8 mouse cellular contexts compared by ENCODE assay signal in the genomic region with DNA sequence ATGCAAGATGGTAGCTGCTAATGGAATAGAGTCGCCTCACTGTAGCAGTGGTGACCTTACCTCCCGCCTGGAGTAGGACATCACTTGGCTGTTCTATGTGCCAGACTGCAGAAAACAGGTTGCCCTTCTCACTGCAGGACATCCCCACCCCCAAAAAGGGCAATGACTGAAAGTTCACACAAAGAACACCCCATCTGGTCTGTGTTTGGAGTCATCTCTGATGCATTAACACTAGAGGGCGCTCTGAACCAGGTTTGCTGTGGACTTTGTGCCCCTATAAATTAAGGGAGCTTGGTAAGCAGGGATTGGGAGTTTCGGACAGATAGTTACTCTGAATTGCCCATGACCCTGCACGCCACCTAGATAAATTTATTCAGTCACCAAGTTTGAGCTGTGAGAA. TPM values are rescaled to one million over a fixed set of nuclear protein-coding genes. Genes with fewer than 3 reads are reported as not detected.
DNase-seq lines count a peak whose midpoint lies in the region; ATAC-seq and TF ChIP-seq lines count a peak whose summit lies in the region.

No protein-coding gene starts in this region.

- no peaks in the 10 kb centered on the region for H3K9me3 ChIP-seq in lung, embryonic 14.5 days (ENCODE audit: low read depth, low read length)

- TF ChIP-seq POLR2A in spleen, adult 2 months (IDR thresholded peaks at IDR 0.05; ENCODE audit: low read depth, low read length) = no peak

- H3K4me3 ChIP-seq in spleen, adult 2 months (ENCODE audit: extremely low read depth, insufficient read depth, insufficient read length) = no peak overlapping the region
- no peak overlapping the region for H3K4me3 ChIP-seq in lung, embryonic 14.5 days (ENCODE audit: low read depth, low read length)

- H3K4me2 ChIP-seq in lung, embryonic 14.5 days = no peak overlapping the region

- H3K36me3 ChIP-seq in spleen, adult 2 months (ENCODE audit: control insufficient read depth, insufficient read depth, low read length) = no peaks in the 10 kb centered on the region
- H3K36me3 ChIP-seq in lung, embryonic 14.5 days (ENCODE audit: insufficient read depth) = no peaks in the 10 kb centered on the region

- H3K27ac ChIP-seq in spleen, adult 2 months (ENCODE audit: insufficient read depth, low read length) = no peak overlapping the region
- no peak overlapping the region for H3K27ac ChIP-seq in lung, embryonic 14.5 days (ENCODE audit: low read depth)

- no peaks in the 10 kb centered on the region for H3K27me3 ChIP-seq in spleen, adult 2 months (ENCODE audit: control insufficient read depth, insufficient read depth, low read length)
- no peaks in the 10 kb centered on the region for H3K27me3 ChIP-seq in lung, embryonic 14.5 days (ENCODE audit: insufficient read depth, low read length)

- WGBS in spleen, adult 2 months = 35% methylated on average over 5 of the region's 5 CpGs
- 22% methylated on average over 5 of the region's 5 CpGs for WGBS in lung, embryonic 14.5 days

- no peaks in the 10 kb centered on the region for H3K4me1 ChIP-seq in spleen, adult 2 months (ENCODE audit: control insufficient read depth, insufficient read depth, insufficient read length)
- H3K4me1 ChIP-seq in lung, embryonic 14.5 days (ENCODE audit: insufficient read depth) = no peaks in the 10 kb centered on the region

- DNase-seq in cerebellum, postnatal 10 days = peak; percentile 66 to 79
- no peak for DNase-seq in cerebellum, postnatal 4 days (ENCODE audit: low spot score in 2 of 2)
- DNase-seq in spleen, adult 2 months (ENCODE audit: low read depth in 1 of 2, low spot score in 2 of 2) = peak in 1 of 2 experiments; percentile 11
- DNase-seq in spleen, postnatal 4 days (ENCODE audit: low spot score in 2 of 2) = no peak
- DNase-seq in lung, embryonic 14.5 days = peak; percentile 85
- DNase-seq in T-cell, adult 2 months (ENCODE audit: low spot score) = no peak
- no peak for DNase-seq in spleen, adult 18-20 months

- H3K9ac ChIP-seq in lung, embryonic 14.5 days = no peak overlapping the region

- peak; percentile 59; the same call in 1 of the 2 replicates for TF ChIP-seq CTCF in spleen, adult 2 months (IDR thresholded peaks at IDR 0.05; ENCODE audit: extremely low read depth, insufficient read depth, insufficient read length, insufficient replicate concordance)
- TF ChIP-seq CTCF in lung, embryonic 14.5 days (IDR thresholded peaks at IDR 0.05; ENCODE audit: low read depth) = peak; percentile 79

- peak; percentile 65 for ATAC-seq in erythroid progenitor cell, adult 5-6 weeks (replicated peaks; ENCODE audit: low FRiP score, poor library complexity, severe bottlenecking)
- no peak for ATAC-seq in lung, embryonic 14.5 days (ENCODE audit: insufficient read depth)

RNA-seq across cellular contexts. Expression of a gene that starts 8.7 kb away (rescaled TPM):
- polyA plus RNA-seq in spleen, adult 2 months (2012; rRNA removed) = 5.8 and 7.6 TPM in 2 replicates
- 2.2 and 5.4 TPM in 2 replicates for total RNA-seq in erythroid progenitor cell, adult 5-6 weeks (2015; ENCODE audit: low replicate concordance)
- total RNA-seq in erythroid progenitor cell, adult 5-6 weeks (2017; ENCODE audit: low replicate concordance) = 2.5 and 2.6 TPM in 2 replicates
- 8.5 and 9.8 TPM in 2 replicates for polyA plus RNA-seq in lung, embryonic 14.5 days (2014; fragmentation: Nextera tagmentation; extraction: Ambion mirVana)

RNA-seq across cellular contexts. Expression of a gene that starts 14.4 kb away (rescaled TPM):
- 93.7 and 133 TPM in 2 replicates for polyA plus RNA-seq in spleen, adult 2 months (2012; rRNA removed)
- 69.2 and 88.4 TPM in 2 replicates for total RNA-seq in erythroid progenitor cell, adult 5-6 weeks (2015; ENCODE audit: low replicate concordance)
- 9.1 and 9.5 TPM in 2 replicates for total RNA-seq in erythroid progenitor cell, adult 5-6 weeks (2017; ENCODE audit: low replicate concordance)
- 53.8 and 57.4 TPM in 2 replicates for polyA plus RNA-seq in lung, embryonic 14.5 days (2014; fragmentation: Nextera tagmentation; extraction: Ambion mirVana)

RNA-seq across cellular contexts. Expression of a gene that starts 49.1 kb away (rescaled TPM):
- 0.14 and 0.19 TPM in 2 replicates for polyA plus RNA-seq in spleen, adult 2 months (2012; rRNA removed)
- not detected in 2 replicates for total RNA-seq in erythroid progenitor cell, adult 5-6 weeks (2015; ENCODE audit: low replicate concordance)
- not detected in 2 replicates for total RNA-seq in erythroid progenitor cell, adult 5-6 weeks (2017; ENCODE audit: low replicate concordance)
- polyA plus RNA-seq in lung, embryonic 14.5 days (2014; fragmentation: Nextera tagmentation; extraction: Ambion mirVana) = 0.08 TPM in 2 replicates

Comparison
In these comparisons a context has a peak if more than half of its experiments do, and no peak if none do; other contexts are left out.
1. DNase-seq: peak in cerebellum, postnatal 10 days (2 of 2) and lung, embryonic 14.5 days (single experiment); none in cerebellum, postnatal 4 days (0 of 2), spleen, postnatal 4 days (0 of 2), T-cell, adult 2 months (single experiment) and spleen, adult 18-20 months (0 of 2).